Mouse (Mus musculus) left cerebral cortex, adult 11 months (tissue): ENCODE measurements at regions not wholly inside any gene's neighbourhood (a gene's known extent, or its start where the extent isn't known, plus 50 kb on each side); places are given as distances from the start of the nearest gene placed in this dataset.
A peak's percentile ranks its signal among the peaks of the same experiment; 100 is the strongest.

Source experiments
- DNase-seq: peaks from one replicate; pipeline ENCODE4 v3.0.0; 2022; ENCODE audit warnings: low spot score

DNA sequence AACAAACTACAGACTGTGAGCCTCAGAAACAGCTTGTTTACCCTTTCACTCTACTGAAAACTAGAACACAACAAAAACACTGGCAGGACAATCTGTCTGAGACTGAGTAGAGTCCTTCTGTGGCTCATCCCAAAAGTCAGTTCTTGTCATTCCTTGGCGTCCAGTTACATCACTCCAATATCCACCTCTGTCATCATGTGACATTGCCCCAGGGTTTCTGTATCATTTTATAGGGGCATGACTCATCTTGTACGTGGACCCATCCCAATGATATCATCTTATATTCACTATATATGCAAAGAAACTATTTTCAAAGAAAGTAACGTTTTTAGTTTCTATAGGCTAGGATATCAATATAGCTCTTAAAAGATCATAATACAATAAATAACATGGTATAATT is 152.3 kb downstream of the Dkk2 start:
- DNase-seq: no peak

DNA sequence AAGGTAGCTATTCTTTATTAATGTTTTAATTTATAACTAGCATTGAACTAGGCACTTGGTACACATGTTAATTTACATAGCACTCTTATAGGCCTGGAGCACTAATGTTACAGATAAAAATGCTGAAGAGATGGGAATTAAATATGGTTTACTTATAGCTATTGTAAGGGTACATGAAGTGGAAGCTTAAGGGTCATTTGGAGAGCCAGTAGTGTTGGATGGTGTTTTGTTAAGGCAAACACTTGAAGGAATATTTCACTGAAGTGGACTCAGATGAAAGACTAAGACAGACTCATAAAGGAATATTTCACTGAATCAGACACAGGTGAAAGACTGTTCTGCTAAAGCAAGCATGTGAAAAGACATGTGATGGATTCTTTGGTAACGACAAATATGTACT is 172.7 kb downstream of the Dkk2 start:
- DNase-seq: no peak

- no peak for DNase-seq
Observed at GRCm38 (mm10) chr3:132269641-132270040, 184.5 kb downstream of the Dkk2 start.

DNA sequence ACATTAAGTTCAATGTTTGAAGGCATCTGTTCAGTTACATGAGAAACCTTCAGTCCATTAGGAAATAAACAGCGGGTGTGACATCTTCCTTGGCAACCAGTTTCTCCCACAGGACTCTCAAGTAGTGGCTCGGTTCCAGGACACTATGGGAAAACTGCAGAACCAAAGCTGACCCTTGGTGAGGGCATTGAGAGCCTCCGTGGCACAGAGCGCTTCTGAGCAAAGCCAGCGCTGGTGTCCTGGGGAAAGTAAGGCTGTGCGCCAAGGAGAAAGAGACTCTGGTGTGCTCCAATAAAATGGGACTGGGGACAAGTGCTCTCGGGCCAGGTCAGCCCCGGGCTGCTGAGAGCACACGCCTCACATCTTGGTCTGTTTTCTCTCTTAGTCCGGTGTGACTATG is 189.7 kb downstream of the Dkk2 start:
- no peak for DNase-seq

DNA sequence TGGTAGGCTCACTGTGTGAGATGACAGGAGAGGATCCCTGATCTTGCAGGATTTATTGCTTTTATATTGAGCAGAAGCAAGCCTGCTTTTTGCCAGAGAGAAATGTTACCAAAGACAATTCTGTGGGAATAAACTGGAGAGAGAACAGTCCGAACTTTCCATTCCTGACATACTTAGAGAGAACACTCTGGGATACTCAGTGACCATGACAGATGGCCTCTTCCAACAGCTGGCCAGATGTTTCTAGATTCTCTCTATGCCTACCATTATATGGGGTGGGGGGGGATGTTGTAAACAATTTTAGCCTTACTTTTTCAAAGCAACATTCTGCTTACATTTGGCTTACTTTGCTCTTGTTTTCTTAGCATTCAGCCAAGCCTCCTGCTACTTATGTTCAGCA is 192.7 kb downstream of the Dkk2 start:
- DNase-seq: no peak

DNA sequence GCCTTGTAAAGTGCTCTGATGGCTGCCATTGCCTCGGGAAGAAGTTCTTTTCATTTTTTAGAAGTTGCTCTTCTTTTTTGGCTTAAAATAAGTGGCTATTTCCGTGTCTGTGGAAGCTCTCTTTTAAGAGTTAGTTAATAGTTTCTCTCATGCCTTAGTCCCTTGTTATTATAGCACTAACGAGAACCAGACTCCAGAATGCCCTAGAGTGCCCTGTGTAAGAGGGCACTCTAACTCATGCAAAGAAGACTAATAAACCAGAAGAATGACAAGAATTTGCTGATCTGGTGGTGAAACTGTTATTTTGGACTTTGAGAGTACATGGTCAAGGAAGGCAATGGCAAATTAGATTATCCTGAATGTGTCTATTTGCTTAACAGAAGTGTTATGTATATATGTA is 202.6 kb downstream of the Dkk2 start:
- no peak for DNase-seq

GRCm38 (mm10) chr3:132326961-132327360 is 241.9 kb downstream of the Dkk2 start:
- DNase-seq: no peak

- no peak for DNase-seq
Observed at GRCm38 (mm10) chr3:132343625-132344024, 258.5 kb downstream of the Dkk2 start.

DNA sequence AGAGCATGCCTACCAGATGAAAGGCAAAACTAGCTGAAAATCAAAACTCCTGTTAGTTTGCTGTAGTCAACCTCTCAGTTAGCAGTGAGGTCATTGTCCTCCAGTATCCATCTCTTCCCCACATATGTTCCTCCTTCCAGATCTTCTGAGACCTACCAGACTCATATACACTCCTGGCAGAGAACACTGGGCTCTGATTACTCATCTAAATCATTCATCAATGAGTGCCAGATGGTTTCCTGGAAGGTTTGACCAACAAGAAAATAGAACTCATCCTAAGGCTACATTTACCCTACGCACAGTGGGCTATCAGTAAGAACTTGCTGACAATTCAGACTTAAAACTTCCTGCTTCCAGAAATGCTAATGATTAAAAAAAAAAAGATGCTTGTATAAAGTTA is 260.8 kb downstream of the Dkk2 start:
- no peak for DNase-seq

- no peak for DNase-seq
Observed at GRCm38 (mm10) chr3:132349602-132350001, 264.5 kb downstream of the Dkk2 start.

DNA sequence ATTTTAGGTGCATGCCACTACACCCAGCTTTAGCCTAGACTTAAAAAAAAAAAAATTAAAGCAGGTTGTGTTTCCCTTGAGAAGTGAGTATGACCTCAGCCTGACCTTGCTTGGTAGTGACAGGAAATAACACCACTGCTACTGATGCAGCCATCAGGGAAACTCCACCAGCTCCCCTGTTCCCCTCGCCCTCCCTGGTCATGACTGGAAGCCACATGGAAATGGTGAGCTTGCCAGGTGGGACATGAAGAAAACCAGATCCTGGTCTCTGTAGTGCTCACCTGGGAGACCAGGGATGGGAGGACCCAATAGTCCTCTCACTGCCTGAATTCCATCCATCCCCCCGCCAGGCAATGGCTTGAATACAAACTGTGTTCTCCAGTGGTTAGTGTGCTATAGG is 268.1 kb downstream of the Dkk2 start:
- no peak for DNase-seq

GRCm38 (mm10) chr3:132359596-132359995 is 270.0 kb upstream of the Gimd1 start:
- DNase-seq: no peak

GRCm38 (mm10) chr3:132375579-132375978 is 254.0 kb upstream of the Gimd1 start:
- no peak for DNase-seq

DNA sequence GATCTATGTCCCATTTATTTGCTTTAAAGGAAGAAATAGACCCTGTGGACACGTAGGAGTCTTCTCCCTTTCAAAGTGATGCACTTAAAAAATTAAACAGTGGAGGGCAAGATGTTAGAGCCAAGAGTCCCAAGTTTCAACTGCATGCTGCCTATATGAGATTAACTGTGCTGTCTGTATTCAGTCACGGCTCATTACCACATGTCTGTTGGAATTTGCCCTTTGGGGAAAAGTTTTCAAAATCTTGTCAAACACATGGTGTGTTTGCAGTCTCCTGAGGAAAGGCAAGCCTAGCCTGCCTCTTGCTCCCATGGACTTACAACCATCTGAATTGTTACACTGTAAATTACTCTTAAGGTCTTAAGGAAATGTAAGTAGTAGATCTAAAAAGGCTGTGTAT is 211.9 kb upstream of the Gimd1 start:
- DNase-seq: no peak

- DNase-seq: no peak
Observed at GRCm38 (mm10) chr3:132425819-132426671, 203.6 kb upstream of the Gimd1 start.

- DNase-seq: no peak
Observed at GRCm38 (mm10) chr3:132427244-132427643, 202.4 kb upstream of the Gimd1 start.

DNA sequence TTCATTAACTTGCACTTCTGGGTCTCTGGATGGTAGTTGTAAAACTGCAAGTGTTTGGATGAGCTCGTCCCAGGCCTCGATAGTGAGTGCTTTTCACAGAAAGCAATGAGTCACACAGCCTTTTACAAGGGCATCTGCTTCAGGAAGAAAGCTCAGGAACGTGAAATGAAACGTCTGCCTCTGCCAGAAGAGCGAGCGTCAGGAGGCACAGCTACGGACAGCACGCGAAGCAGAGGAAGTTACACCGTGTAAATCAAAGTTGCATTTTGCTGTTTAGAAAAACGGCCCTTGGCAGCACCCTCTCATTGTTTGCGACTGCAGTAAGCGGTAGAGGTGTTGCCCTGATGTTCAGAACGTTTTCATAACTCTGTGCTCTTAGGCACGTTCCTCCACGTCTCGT is 201.5 kb upstream of the Gimd1 start:
- DNase-seq: no peak

- no peak for DNase-seq
Observed at GRCm38 (mm10) chr3:132431805-132432204, 197.8 kb upstream of the Gimd1 start.

- no peak for DNase-seq
Observed at GRCm38 (mm10) chr3:132441226-132441625, 188.4 kb upstream of the Gimd1 start.

GRCm38 (mm10) chr3:132453927-132454326 is 175.7 kb upstream of the Gimd1 start:
- DNase-seq: no peak

DNA sequence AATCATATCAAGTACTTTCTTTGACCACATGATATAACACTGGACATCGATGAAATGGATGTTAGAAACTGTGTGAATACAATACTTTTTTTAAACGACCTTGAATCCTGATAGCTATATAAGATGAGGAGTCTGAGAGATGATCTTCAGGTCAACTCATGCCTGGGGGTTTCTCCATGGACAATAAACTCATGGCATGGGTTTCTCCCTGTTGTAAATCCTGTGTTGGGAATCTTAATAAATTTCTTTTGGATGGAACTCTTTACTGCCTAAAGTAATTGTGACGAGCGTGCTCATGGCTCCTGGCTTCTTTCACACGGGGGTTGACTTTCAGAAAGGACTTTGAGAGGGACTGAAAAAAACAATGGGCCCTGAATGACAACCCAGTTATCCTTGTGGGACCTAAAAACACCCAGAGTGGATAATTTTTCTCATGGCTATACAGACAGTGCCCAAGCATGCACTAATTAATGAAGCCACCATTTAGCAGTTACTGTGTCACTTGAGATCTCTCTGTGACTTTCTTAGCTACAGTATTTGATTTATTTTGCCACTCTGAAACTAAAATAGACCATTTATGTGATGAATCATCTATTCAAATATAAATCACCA is 167.2 kb upstream of the Gimd1 start:
- DNase-seq: no peak

- DNase-seq: no peak
Observed at GRCm38 (mm10) chr3:132471070-132471469, 158.6 kb upstream of the Gimd1 start.

DNA sequence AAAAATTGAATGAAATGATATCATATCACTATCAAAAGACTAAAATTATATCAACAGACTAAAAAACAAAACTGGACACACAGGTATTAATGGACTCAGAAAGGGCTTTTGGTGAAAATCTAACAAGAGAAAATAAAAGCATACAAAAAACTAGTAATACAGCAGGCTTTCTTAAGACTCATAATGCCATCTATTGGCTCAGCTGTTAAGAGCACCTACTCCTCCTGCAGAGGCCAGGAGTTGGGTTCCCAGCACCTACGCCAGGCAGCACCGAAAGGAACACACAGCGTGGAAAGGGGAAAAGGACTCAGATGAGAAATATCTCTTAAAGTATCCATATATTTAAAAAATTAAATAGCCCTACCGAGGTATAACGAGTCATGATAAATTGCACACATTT is 151.9 kb upstream of the Gimd1 start:
- DNase-seq: peak; percentile 0

DNA sequence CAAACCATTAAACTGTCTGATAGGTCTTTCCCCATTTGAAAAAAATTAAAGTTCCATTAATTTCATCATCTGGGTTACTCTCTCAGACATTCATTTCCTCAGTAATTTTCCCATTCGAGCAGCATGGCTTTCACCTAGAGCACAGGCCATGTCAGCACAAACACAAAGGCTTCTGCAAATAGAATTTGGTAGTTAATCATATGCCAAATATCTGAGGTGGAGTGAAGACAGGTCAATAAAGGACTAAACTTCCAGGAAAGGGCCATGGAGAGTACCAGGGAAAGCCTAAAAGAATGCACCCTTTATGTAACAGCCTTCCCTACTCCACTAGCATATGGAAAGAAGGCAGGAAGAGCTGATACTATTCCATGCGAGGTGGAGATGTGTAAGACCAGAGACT is 150.3 kb upstream of the Gimd1 start:
- no peak for DNase-seq
